Mouse (Mus musculus) kidney, embryonic 15.5 days (tissue): Measurements from ENCODE around the gene Fgfr2. TPM values are rescaled to one million over a fixed set of nuclear protein-coding genes. Genes with fewer than 3 reads are reported as not detected.

ENCODE experiments used
- ATAC-seq: fragments of 200-750 bp; cut with Nextera tagmentation; replicated peaks from 2 replicates; pipeline ENCODE4 v1.8.0; 2017; ENCODE audit warnings: moderate TSS enrichment; ENCODE audit not compliant: low FRiP score
- H3K27ac ChIP-seq: fragments of 300-500 bp; sonication (generic); 2 replicates; pipeline ENCODE4 v1.5.1; 2015; ENCODE audit warnings: mild to moderate bottlenecking, inconsistent platforms
- H3K27me3 ChIP-seq: fragments of 300-500 bp; sonication (generic); 2 replicates; pipeline ENCODE4 v1.6.1; 2015; ENCODE audit warnings: inconsistent platforms
- H3K36me3 ChIP-seq: fragments of 300-500 bp; sonication (generic); 2 replicates; pipeline ENCODE4 v1.6.1; 2015; ENCODE audit warnings: inconsistent platforms
- H3K4me1 ChIP-seq: fragments of 300-500 bp; sonication (generic); 2 replicates; pipeline ENCODE4 v1.6.1; 2015; ENCODE audit warnings: inconsistent platforms
- H3K4me2 ChIP-seq: fragments of 300-500 bp; sonication (generic); 2 replicates; pipeline ENCODE4 v1.6.1; 2015; ENCODE audit warnings: moderate library complexity, mild to moderate bottlenecking, inconsistent platforms
- H3K4me3 ChIP-seq: fragments of 300-500 bp; sonication (generic); replicated peaks from 2 replicates; pipeline ENCODE4 v1.5.1; 2015; ENCODE audit warnings: mild to moderate bottlenecking, inconsistent platforms
- H3K9ac ChIP-seq: fragments of 300-500 bp; sonication (generic); 2 replicates; pipeline ENCODE4 v1.6.1; 2015; ENCODE audit warnings: mild to moderate bottlenecking, inconsistent platforms
- H3K9me3 ChIP-seq: fragments of 300-500 bp; sonication (generic); replicated peaks from 2 replicates; pipeline ENCODE4 v1.6.1; 2016; ENCODE audit warnings: inconsistent platforms
- WGBS: fragments of 180-500 bp; shearing (Covaris S2); methylation state at CpG from one replicate; pipeline ENCODE4 v1.1.7; 2015; ENCODE audit warnings: mixed read lengths; 5-methylcytosine and 5-hydroxymethylcytosine counted together
- polyA plus RNA-seq: library from polyadenylated mRNA; unstranded; fragments of >200 nt; fragmentation: Nextera tagmentation; extraction: Ambion mirVana; gene quantifications from 2 replicates; pipeline ENCODE4 v1.2.1, GENCODE M21; 2015

The Fgfr2 gene
- polyA plus RNA-seq, 1 experiment from 2014 or later: 104 TPM

DNA sequence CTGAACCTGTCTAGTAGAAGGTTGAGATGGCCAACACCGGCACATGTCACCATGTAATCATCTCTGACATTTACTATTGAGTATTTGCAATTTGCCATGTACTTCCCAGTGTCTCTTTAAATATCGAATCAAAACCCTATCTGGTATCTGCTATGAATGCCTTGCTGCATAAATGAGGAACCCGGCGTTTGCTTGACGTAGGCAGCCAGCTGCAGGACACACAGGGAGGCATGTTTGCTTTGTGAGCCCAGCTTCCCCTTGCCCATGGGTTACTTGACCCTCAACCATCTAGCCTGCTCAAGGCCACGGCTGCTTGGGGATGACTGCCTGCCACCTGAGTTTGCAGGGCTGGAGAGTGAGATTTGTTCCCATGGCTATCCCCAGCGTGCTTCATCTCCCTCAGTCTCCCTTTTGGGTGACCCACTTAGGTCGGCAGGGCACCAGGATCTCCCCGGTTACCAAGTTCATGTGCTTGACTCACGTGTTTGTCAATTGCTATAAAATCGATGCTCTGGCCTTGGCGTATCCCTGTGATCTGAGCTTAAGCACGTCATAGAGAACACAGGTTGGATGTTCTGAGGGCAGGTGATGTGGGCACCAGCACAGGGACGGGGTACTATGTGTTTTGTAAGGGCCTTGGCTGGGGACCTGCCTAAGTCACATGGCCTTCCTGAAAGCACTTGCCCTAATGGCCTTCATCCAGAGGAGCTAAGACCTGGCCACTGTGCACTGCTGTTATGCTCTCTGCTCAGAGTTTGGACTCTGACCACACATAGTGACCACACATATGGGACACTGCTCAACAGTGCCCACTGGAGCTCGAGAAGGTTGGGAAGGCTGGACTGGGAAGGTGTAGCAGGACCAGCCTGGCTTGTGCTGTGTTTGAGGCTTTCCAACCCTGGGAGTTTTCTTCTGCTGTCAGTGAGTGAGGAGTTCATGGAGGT, 502.9 kb downstream of the Fgfr2 start:
- Histone ChIP-seq H3K4me1 (peaks cover 10% of the 10 kb centered on the region), H3K27me3 (no peaks in the 10 kb centered on the region), H3K9ac (no peak overlapping the region), H3K4me2 (no peak overlapping the region), H3K9me3 (no peaks in the 10 kb centered on the region), H3K4me3 (no peak overlapping the region), H3K27ac (no peak overlapping the region), H3K36me3 (no peaks in the 10 kb centered on the region)
- WGBS: 90% methylated on average over 15 of the region's 15 CpGs
- ATAC-seq: no peak

DNA sequence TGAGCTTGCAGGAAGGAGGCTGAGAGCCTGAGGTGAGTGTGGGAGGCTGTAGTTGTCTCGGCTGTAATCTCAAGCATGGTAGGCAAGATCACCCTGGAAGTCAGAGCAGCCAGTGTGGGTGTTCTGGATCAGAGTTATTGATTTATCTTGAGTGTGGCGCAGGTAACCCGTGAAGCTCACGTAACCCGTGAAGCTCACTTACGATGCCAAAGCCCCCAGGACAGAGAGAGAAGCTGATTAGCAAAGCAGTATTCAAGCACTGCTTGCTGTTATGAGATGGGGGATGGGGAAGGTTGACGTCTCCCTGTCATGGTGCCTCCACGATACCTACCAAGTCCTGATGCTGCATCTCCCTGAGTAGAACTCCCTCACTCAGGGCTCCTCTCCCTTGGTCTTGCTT, 503.6 kb downstream of the Fgfr2 start:
- H3K4me2 ChIP-seq: no peak overlapping the region
- no peaks in the 10 kb centered on the region for H3K27me3 ChIP-seq
- no peaks in the 10 kb centered on the region for H3K36me3 ChIP-seq
- ATAC-seq: no peak
- WGBS: 83% methylated on average over 8 of the region's 8 CpGs
- H3K4me1 ChIP-seq: peaks cover 14% of the 10 kb centered on the region
- H3K4me3 ChIP-seq: no peak overlapping the region
- H3K27ac ChIP-seq: no peak overlapping the region
- no peak overlapping the region for H3K9ac ChIP-seq
- no peaks in the 10 kb centered on the region for H3K9me3 ChIP-seq

DNA sequence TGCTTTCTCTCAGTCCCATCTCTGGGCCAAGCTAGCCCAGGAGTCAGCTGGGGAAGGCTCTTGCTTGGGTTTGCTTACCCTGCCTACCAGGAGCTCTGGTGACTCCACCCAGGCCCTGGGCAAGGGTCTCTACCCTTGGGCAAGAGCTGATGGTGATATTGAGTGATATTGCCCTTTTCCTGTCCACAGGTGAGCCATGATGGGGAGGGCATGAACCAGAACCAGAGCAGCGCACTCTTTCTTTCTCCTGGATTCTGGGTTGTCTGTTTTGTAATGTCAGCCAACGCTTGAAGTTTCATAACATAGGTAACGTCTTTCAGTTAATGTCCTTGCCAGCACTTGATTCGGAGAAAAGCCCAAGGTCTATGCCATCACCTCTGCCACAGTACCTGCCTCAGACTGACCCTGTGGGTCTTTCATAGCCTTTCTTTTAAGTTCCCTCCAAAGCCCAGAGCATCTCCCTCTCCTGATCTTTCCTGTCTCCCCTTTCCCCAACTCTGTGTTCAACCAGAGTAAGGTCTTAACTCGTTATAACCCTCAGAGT, 506.1 kb downstream of the Fgfr2 start:
- Histone ChIP-seq H3K27me3 (no peaks in the 10 kb centered on the region), H3K9me3 (no peaks in the 10 kb centered on the region), H3K4me3 (no peak overlapping the region), H3K4me2 (no peak overlapping the region), H3K9ac (no peak overlapping the region), H3K27ac (no peak overlapping the region), H3K4me1 (peaks cover 13% of the 10 kb centered on the region), H3K36me3 (no peaks in the 10 kb centered on the region)
- 86% methylated on average over 5 of the region's 5 CpGs for WGBS
- ATAC-seq: no peak

DNA sequence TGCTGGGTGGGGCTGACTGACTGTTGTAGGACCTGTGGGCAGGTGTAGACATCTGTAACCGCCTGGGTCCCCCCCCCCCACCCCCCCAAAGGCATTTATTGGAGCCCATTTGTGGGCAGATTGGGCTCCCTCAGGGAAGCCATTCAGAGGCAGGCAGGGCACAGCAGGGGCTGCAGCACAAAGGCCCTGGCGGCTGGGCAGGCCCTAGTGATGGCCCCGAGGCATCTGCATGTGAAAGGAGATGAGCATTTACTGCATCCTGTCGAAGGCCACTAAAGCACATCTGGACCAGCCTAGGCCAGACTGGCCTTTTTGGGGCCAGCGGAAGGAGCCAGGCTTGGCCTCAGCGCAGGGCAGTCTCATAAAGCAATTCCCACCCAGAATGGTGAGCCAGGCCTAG, 506.8 kb downstream of the Fgfr2 start:
- Histone ChIP-seq H3K9me3 (no peaks in the 10 kb centered on the region), H3K9ac (no peak overlapping the region), H3K27me3 (no peaks in the 10 kb centered on the region), H3K27ac (no peak overlapping the region), H3K4me1 (peaks cover 13% of the 10 kb centered on the region), H3K4me2 (no peak overlapping the region), H3K36me3 (no peaks in the 10 kb centered on the region), H3K4me3 (no peak overlapping the region)
- ATAC-seq: no peak
- WGBS: 46% methylated on average over 6 of the region's 6 CpGs

DNA sequence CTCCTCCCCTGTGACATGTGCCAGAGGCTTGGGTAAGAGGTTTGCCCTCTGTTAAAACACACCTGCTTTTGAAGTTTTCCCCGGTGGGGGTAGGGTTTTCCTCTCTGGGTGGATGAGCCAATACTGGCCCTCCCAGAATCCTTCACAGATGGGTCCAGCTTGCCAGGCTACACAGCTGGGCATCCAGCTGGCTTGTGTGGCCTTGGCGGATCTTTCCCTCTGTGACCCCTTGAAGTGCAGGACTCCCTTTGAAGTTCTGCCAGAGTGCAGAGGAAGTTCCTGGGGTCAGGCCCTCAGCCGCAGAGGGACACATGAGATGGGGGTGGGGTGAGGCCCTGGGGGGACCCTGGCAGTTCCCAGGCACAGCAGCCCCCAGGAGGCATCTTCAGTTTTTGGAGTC, 507.8 kb downstream of the Fgfr2 start:
- H3K27ac ChIP-seq: no peak overlapping the region
- ATAC-seq: no peak
- peaks cover 18% of the 10 kb centered on the region for H3K4me1 ChIP-seq
- 12% methylated on average over 3 of the region's 3 CpGs for WGBS
- H3K9ac ChIP-seq: no peak overlapping the region
- H3K4me3 ChIP-seq: no peak overlapping the region
- H3K4me2 ChIP-seq: no peak overlapping the region
- H3K36me3 ChIP-seq: no peaks in the 10 kb centered on the region
- no peaks in the 10 kb centered on the region for H3K9me3 ChIP-seq
- no peaks in the 10 kb centered on the region for H3K27me3 ChIP-seq

DNA sequence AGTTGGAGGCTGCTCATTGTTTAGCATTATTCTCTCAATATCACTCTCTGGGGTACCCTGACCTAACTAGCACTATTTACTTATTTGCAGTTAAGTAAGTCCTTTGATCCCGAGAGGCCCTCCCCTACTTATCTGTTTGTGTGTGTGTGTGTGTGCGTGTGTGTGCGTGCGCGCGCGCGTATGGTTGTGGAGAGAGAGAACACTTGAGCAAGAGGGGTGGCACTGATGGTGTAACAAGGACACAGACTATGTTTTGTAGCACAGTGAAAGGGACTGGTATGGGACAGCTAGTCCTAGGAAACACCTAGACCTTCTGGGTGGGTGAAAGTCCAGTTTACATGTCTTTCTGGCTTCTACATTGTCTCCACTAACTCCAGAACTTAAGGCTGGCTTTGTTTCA, 511.6 kb downstream of the Fgfr2 start:
- no peak for ATAC-seq
- H3K4me3 ChIP-seq: no peak overlapping the region
- H3K36me3 ChIP-seq: no peaks in the 10 kb centered on the region
- 97% methylated on average over 8 of the region's 8 CpGs for WGBS
- H3K4me1 ChIP-seq: peaks cover 21% of the 10 kb centered on the region
- no peak overlapping the region for H3K27ac ChIP-seq
- H3K9ac ChIP-seq: no peak overlapping the region
- H3K27me3 ChIP-seq: peaks cover 7% of the 10 kb centered on the region; the same call in 1 of the 2 replicates
- H3K9me3 ChIP-seq: no peaks in the 10 kb centered on the region
- H3K4me2 ChIP-seq: no peak overlapping the region

DNA sequence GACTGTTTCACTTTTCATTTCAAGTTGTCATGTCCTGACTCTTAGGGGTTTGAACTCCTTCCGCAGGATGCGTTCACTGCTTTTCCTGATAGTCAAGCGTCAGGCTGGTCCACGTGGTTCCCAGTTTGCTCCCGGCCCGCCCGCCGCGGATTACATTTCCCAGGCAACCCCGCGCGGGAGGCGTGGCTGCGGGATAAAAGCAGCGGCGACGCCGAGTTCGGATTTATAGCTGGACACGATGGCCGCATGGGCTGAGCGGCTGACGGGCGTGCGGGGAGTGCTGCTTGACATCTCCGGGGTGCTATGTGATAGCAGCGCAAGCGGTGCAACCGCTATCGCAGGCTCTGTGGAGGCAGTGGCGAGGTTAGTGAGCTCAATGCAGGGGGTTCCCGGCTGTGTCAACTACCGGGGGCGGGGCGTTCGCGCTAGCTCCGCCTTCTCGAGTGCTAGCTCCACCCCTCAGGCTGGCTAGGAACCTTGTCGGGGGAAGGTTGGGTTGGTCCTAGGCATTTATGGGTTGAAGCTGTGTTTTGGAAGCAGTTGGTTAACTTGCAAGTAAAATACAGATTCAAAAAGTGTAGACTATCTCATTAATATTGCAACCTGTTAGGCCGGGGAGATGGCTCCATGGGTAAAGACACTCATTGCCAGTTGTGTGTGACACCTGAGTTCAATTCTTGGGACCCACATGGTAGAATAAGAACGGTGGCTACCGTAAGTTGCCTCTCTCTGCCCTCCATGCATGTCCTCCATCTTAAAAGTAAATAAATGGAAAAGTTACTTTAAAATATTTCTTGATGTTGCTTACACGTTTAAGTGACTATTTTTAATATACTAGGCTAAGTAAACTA, 512.5 kb downstream of the Fgfr2 start, which contains the start of gene Lhpp:
TSS of gene Lhpp (plus strand) at position 171 of the 851 bp plus-strand sequence.
- Histone ChIP-seq H3K9ac (peak within 1 kb of the TSS; percentile 55; the same call in 1 of the 2 replicates), H3K4me3 (peak within 1 kb of the TSS; percentile 71), H3K36me3 (no peaks in the 10 kb centered on the region), H3K27me3 (peaks cover 14% of the 10 kb centered on the region), H3K27ac (0 out of 2 replicates have a peak within 1 kb of the TSS, but pooled peaks have one; percentile 42), H3K9me3 (no peaks in the 10 kb centered on the region), H3K4me1 (peaks cover 21% of the 10 kb centered on the region), H3K4me2 (peak within 1 kb of the TSS; percentile 82)
- 7% methylated on average over 44 of the region's 44 CpGs for WGBS
- ATAC-seq: peak; percentile 87

DNA sequence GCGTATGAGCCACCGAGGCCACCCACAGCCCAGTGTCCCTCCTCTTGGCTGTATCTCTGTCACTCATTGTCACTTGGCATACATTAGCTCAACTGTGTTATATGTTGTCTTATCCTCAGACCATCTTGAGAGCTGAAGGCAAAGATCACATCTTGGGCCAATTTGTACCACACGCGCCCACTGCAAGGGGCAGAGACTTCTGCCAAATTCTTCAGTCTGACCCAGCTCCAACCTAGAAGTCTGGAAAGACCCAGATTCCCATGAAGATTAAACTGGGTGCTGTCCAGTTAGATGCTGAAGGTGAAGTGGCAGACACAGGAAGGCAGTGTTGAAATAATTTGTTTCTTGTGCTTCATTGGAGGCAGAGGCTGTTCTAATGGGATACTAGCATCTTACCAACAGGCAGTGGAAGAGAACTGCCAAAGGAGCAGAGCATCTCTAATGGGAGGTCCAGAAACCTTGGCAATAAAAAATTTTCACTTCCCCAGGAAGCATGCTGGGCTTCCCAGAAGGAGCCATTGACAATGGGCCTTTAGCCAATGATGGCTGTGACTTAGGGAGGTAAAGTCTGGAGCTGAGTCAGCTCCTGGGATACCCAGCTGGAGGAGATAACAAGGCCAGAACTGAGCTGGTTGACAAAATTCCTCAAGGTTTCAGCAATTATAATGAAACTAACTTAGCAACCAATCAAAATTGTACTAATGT, 514.7 kb downstream of the Fgfr2 start:
- Histone ChIP-seq H3K4me1 (peaks cover 12% of the 10 kb centered on the region), H3K9ac (no peak overlapping the region)
- ATAC-seq: no peak

DNA sequence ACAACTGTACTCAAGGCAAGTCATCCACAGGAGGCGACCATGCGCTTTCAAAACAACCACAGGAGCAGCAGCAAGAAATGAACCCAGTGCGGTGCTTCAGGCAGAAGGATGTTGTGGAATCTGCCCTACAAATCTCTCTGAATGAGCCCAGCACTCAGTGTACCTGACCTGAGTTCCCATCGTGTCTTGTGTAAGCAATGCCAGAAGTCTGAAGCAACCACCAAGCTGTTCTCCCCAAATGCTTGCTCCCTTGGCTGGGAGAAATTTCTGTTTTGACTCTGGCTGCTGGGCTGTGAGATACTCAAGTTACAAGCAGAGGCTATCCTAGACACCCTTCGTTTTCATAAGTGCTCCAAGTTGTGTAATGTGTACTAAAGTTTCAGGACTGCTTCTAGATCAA, 517.5 kb downstream of the Fgfr2 start:
- Histone ChIP-seq H3K27me3 (peaks cover 63% of the 10 kb centered on the region), H3K4me3 (no peak overlapping the region), H3K9me3 (no peaks in the 10 kb centered on the region), H3K27ac (no peak overlapping the region), H3K4me1 (peaks cover 5% of the 10 kb centered on the region), H3K4me2 (no peak overlapping the region), H3K36me3 (no peaks in the 10 kb centered on the region), H3K9ac (no peak overlapping the region)
- WGBS: 39% methylated on average over 5 of the region's 5 CpGs
- ATAC-seq: no peak

More for the DNA sequence above, 514.7 kb downstream of the Fgfr2 start:
- H3K36me3 ChIP-seq: no peaks in the 10 kb centered on the region
- no peak overlapping the region for H3K4me3 ChIP-seq
- H3K27me3 ChIP-seq: peaks cover 35% of the 10 kb centered on the region
- H3K4me2 ChIP-seq: no peak overlapping the region
- H3K27ac ChIP-seq: no peak overlapping the region
- H3K9me3 ChIP-seq: no peaks in the 10 kb centered on the region
- WGBS: 96% methylated on average over 4 of the region's 4 CpGs

DNA sequence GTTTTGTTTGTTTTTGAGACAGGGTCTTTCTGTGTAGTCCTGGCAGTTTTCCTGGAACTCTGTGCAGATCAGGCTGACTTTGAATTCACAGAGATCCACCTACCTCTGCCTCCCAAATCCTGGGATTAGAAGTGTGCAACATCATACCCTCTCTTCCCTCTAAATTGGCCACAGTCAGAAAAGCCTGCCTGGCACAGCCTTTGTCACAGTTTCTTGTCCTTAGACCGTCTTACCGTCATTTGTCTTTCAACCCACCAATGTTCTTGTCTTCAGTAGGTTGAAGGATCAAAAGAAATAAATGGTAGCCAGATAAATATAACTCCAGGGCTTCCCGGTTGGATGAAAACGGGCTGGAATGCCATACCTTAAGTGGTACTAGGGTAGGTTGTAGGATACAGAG, 518.4 kb downstream of the Fgfr2 start:
- 87% methylated on average over 4 of the region's 4 CpGs for WGBS
- Histone ChIP-seq H3K27me3 (peaks cover 72% of the 10 kb centered on the region), H3K4me3 (no peak overlapping the region), H3K27ac (no peak overlapping the region), H3K9ac (no peak overlapping the region), H3K4me2 (no peak overlapping the region), H3K4me1 (peaks cover 3% of the 10 kb centered on the region), H3K9me3 (no peaks in the 10 kb centered on the region), H3K36me3 (no peaks in the 10 kb centered on the region)
- no peak for ATAC-seq

DNA sequence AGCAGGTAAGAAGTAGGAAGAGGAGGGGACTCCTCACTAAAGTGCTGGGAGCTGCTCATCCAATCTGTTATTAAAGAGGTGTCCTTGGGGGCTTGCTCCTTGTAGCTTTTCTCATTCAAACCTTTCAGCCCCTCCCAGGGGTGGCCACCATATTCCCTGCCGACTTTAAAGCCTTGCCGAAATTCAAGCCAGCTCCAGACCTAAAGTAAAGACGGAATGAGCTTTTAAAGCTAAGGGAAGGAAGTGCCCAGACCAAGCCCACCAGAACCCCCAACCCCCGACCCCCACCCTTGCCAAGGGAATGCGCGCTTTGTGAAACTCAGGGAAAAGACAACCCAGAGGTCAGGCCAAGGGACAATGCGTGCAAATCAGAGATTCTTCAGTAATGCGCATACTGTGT, 522.2 kb downstream of the Fgfr2 start:
- Histone ChIP-seq H3K9me3 (no peaks in the 10 kb centered on the region), H3K4me2 (no peak overlapping the region), H3K27me3 (peaks cover 97% of the 10 kb centered on the region), H3K27ac (no peak overlapping the region), H3K9ac (no peak overlapping the region), H3K36me3 (no peaks in the 10 kb centered on the region), H3K4me3 (no peak overlapping the region), H3K4me1 (peaks cover 29% of the 10 kb centered on the region)
- ATAC-seq: no peak
- 12% methylated on average over 8 of the region's 8 CpGs for WGBS
